Mouse (Mus musculus) splenic B cell, adult 2 months (primary cell): ENCODE data around the gene Spa17.
A peak's percentile ranks its signal among the peaks of the same experiment; 100 is the strongest.

Experiments
- DNase-seq: peaks from one replicate; pipeline ENCODE4 v3.0.0-alpha.2; 2011; ENCODE audit warnings: low read depth, low spot score
- H3K27me3 ChIP-seq: 2 replicates; pipeline ENCODE4 v1.6.1; 2012; ENCODE audit warnings: mild to moderate bottlenecking, low read length, moderate library complexity, mixed read lengths; ENCODE audit not compliant: control insufficient read depth, poor library complexity, insufficient read depth, severe bottlenecking
- H3K36me3 ChIP-seq: 2 replicates; pipeline ENCODE4 v1.6.1; 2012; ENCODE audit warnings: mild to moderate bottlenecking, low read length, moderate library complexity, mixed read lengths; ENCODE audit not compliant: control insufficient read depth, poor library complexity, insufficient read depth, severe bottlenecking

The Spa17 gene

GRCm38 (mm10) chr9:37629941-37630340 is 16.4 kb upstream of the Spa17 start:
- DNase-seq, result no peak
- Histone ChIP-seq H3K36me3 (peaks cover 6% of the 10 kb centered on the region; the same call in 1 of the 2 replicates), H3K27me3 (no peaks in the 10 kb centered on the region)

GRCm38 (mm10) chr9:37628581-37628980 is 15.1 kb upstream of the Spa17 start:
- Histone ChIP-seq H3K36me3 (peaks cover 7% of the 10 kb centered on the region; the same call in 1 of the 2 replicates), H3K27me3 (no peaks in the 10 kb centered on the region)
- no peak for DNase-seq

GRCm38 (mm10) chr9:37627263-37627662 is 13.7 kb upstream of the Spa17 start:
- DNase-seq, result no peak
- H3K27me3 ChIP-seq, result no peaks in the 10 kb centered on the region
- peaks cover 5% of the 10 kb centered on the region; the same call in 1 of the 2 replicates for H3K36me3 ChIP-seq

GRCm38 (mm10) chr9:37626103-37626567 is 12.6 kb upstream of the Spa17 start:
- no peak for DNase-seq
- H3K36me3 ChIP-seq, result peaks cover 4% of the 10 kb centered on the region; the same call in 1 of the 2 replicates
- no peaks in the 10 kb centered on the region for H3K27me3 ChIP-seq

GRCm38 (mm10) chr9:37625641-37626040 is 12.1 kb upstream of the Spa17 start:
- no peaks in the 10 kb centered on the region for H3K27me3 ChIP-seq
- no peak for DNase-seq
- H3K36me3 ChIP-seq, result peaks cover 4% of the 10 kb centered on the region; the same call in 1 of the 2 replicates

- Histone ChIP-seq H3K36me3 (peaks cover 4% of the 10 kb centered on the region; the same call in 1 of the 2 replicates), H3K27me3 (no peaks in the 10 kb centered on the region)
- DNase-seq, result peak; percentile 27
Measured at GRCm38 (mm10) chr9:37625129-37625528, 11.6 kb upstream of the Spa17 start.

- DNase-seq, result no peak
- no peaks in the 10 kb centered on the region for H3K27me3 ChIP-seq
- peaks cover 5% of the 10 kb centered on the region; the same call in 1 of the 2 replicates for H3K36me3 ChIP-seq
Measured at GRCm38 (mm10) chr9:37624502-37624901, 11.0 kb upstream of the Spa17 start.

GRCm38 (mm10) chr9:37623981-37624380 is 10.5 kb upstream of the Spa17 start:
- DNase-seq, result no peak
- Histone ChIP-seq H3K36me3 (peaks cover 5% of the 10 kb centered on the region; the same call in 1 of the 2 replicates), H3K27me3 (no peaks in the 10 kb centered on the region)

GRCm38 (mm10) chr9:37621290-37621689 is 7.8 kb upstream of the Spa17 start:
- Histone ChIP-seq H3K36me3 (peaks cover 5% of the 10 kb centered on the region; the same call in 1 of the 2 replicates), H3K27me3 (no peaks in the 10 kb centered on the region)
- DNase-seq, result no peak

GRCm38 (mm10) chr9:37616770-37617169 is 3.2 kb upstream of the Spa17 start:
- peak; percentile 78 for DNase-seq
- H3K36me3 ChIP-seq, result peaks cover 2% of the 10 kb centered on the region; the same call in 1 of the 2 replicates
- no peaks in the 10 kb centered on the region for H3K27me3 ChIP-seq

- peaks cover 2% of the 10 kb centered on the region; the same call in 1 of the 2 replicates for H3K36me3 ChIP-seq
- DNase-seq, result no peak
- H3K27me3 ChIP-seq, result no peaks in the 10 kb centered on the region
Measured at GRCm38 (mm10) chr9:37615220-37615619, 1.7 kb upstream of the Spa17 start.

GRCm38 (mm10) chr9:37614316-37614715 is 794 bp upstream of the Spa17 start:
- Histone ChIP-seq H3K36me3 (no peaks in the 10 kb centered on the region), H3K27me3 (no peaks in the 10 kb centered on the region)
- DNase-seq, result no peak

- DNase-seq, result no peak
- Histone ChIP-seq H3K27me3 (no peaks in the 10 kb centered on the region), H3K36me3 (no peaks in the 10 kb centered on the region)
Measured at GRCm38 (mm10) chr9:37613911-37614280, 374 bp upstream of the Spa17 start.

- no peak for DNase-seq
- no peaks in the 10 kb centered on the region for H3K27me3 ChIP-seq
- no peaks in the 10 kb centered on the region for H3K36me3 ChIP-seq
Measured at GRCm38 (mm10) chr9:37609558-37609957, 4.0 kb downstream of the Spa17 start.

GRCm38 (mm10) chr9:37605089-37605488 is 8.4 kb downstream of the Spa17 start:
- DNase-seq, result no peak
- no peaks in the 10 kb centered on the region for H3K27me3 ChIP-seq
- no peaks in the 10 kb centered on the region for H3K36me3 ChIP-seq
